Mouse (Mus musculus): Measurements from ENCODE around the gene Oas1g.
A peak's percentile ranks its signal among the peaks of the same experiment; 100 is the strongest.
"Not testable (repeated sequence)": the region's sequence is repeated elsewhere in the genome, so short reads cannot be mapped to it uniquely, and the experiment has no call there.

Oas1g gene

GRCm38 (mm10) chr5:120890026-120890425 lies 2.6 kb upstream of the Oas1g start:
- no peak for DNase-seq (ENCODE audit: low spot score in 2 of 2)

DNA sequence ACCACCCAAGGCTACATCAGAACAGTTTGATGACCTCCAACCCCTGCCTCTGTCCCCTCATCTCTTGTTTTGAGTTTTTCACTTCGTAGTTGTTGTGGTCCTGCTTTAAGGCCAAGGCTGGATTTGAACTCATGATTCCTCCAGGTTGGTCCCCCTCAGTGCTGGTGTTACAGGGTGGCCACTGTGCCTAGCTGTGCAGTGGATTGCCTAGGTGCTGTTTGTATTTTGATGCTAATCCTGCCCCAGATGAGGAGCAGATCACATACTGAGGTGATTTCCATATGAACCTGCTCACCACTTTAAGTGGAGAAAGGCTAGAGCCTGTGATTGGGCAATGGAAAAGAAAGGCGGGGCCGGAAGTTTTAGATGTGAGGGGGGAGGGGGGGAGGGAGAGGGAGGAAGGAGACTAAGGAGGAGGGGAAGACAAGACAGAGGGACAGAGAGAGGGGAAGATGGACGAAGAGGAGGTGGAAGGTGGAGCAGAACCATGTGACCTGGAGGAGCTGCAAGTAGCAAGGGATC lies 942 bp upstream of the Oas1g start:
- not testable (repeated sequence) for DNase-seq (ENCODE audit: low spot score in 2 of 2)

DNA sequence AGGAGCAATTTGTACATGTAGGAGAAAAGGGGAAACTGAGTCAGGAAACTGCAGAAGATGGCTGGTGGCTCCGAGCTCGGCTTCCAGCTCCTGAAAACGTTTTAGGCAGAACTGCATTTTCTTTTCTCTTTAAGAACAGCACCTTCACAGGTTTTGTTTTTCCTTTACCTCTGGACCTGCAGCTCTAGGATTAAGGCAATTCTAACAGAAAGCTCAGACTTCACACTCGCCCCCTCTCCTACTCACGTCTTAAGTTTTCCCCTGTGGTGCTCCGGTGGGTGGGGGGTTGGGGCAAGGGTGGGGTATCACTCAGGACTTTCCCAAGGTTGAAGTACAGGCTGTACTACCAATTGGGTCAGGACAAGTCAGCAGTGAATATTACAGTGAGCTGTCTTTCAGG lies 418 bp upstream of the Oas1g start:
- no peak for DNase-seq (ENCODE audit: low spot score in 2 of 2)

DNA sequence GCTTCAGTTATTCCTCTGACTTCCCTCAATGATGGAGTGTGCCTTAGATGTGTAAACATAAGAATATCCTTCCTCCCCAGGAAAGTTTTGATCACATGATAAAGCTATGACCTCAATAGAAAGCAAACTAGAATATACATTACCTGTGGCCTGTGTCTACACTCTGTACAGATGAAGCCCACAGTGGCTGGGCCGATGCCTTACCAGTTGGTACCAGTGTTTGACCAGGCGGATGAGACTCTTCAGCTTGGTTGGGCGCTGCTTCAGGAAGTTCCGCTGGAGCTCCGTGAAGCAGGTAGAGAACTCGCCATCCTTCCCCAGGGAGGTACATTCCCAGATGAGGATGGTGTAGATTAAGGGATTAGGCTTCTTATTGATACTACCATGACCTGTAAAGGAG lies 5.7 kb downstream of the Oas1g start:
- not testable (repeated sequence) for DNase-seq (ENCODE audit: low spot score in 2 of 2)

DNA sequence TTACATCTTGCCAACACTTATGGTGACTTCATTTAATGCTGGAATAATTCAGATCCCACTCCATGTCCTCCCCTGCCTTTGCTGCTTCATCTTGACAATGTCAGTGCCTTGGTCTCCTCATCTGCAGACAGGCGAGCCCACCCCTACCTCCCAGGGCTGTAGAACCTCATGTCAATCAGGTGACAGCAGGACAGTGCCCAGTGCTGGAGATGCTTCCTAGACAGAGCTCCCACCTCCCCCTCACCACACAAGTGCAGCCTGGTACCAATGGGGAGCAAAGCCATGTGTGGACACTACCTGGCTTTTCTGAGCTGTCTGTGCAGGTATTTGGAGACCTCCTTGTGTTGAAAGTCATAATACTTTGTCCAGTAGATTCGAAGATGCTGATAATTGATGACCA lies 8.6 kb downstream of the Oas1g start:
- not testable (repeated sequence) for DNase-seq (ENCODE audit: low spot score in 2 of 2)

DNA sequence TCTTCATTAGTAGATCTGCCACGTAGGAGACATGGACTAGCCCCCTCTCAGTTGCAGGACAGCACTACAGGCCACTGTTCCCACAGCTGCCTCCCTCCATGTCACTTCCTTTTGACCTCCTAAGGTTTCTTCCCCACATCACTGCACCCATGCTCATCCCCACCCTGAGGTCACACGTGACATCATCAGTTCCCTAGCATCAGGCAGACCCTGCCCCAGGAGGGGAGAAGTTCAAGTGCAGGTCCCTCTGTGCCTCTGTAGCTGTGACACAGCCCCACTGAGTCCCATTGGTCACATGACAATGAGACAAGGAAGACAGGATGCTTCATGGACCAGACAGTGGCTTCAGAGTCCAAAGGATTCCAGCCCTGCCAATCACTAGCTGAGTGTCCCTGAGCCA lies 10.0 kb downstream of the Oas1g start:
- not testable (repeated sequence) for DNase-seq (ENCODE audit: low spot score in 2 of 2)

GRCm38 (mm10) chr5:120876839-120877238 lies 10.6 kb downstream of the Oas1g start:
- DNase-seq (ENCODE audit: low spot score in 2 of 2), result not testable (repeated sequence)

- no peak for DNase-seq (ENCODE audit: low spot score in 2 of 2)
Observed at GRCm38 (mm10) chr5:120871469-120871868, 15.9 kb downstream of the Oas1g start.

DNA sequence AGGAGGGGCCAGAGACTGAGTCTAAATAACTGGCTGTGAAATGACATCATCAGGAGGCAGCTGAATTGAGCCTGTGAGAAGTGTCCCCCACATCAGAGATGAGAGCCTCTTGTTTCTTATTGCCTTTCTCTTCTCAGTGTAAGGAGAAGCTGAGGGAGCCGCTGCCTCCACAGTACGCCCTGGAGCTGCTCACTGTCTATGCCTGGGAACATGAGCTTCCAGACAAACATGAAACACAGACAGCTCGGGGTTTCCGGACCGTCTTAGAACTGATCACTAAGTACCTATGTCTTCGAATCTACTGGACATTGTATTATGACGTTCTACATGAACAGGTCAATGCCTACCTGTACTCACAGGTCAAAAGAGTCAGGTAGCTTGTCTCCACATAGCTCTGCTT lies 16.6 kb downstream of the Oas1g start:
- no peak for DNase-seq (ENCODE audit: low spot score in 2 of 2)

DNA sequence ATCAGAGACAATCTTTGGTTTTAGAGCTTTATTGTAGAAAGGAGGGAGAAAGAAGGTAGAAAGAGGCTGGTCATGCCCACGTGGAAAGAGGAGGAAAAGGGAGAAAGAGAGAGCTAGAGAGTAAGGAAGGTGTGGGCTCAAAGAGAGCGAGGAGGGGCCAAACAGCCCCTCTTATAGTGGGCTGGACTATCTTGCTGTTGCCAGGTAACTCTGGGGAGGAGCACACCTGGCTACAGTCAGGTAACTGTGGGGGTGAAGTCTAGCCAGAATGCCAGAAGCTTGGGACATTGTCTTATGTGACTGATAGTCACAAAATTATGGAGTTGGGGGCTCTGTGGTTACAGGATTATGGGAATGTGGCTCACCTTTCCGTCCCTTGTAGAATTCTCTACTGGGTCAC lies 17.3 kb downstream of the Oas1g start:
- no peak for DNase-seq (ENCODE audit: low spot score in 2 of 2)

- DNase-seq (ENCODE audit: low spot score in 2 of 2), result no peak
Observed at GRCm38 (mm10) chr5:120869436-120870015, 17.9 kb downstream of the Oas1g start.

DNA sequence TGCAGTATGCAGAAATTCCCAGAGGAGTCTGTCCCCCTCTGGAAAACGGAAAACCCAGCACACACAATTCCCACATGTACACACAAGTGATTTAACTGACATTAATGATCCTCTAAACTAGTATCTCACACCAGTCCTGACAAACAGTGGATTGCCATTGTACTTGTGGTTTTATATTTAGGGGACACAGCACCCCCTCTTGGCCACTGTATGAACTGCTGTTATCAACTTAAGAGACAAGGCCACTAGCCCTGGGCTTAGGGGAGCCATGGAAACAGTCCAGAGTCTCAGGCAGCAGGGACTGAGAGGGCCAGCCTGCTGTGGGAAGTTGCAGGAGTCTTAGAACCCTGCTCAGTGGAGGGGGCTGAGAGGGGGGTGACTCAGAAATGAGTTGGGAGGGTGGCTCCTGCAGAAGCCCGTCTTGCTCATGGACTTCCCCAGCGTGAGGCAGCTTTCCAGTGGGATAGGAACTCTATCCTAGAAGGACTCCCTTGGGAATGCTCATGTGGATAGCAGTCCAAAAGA lies 22.0 kb downstream of the Oas1g start:
- no peak for DNase-seq (ENCODE audit: low spot score in 2 of 2)

GRCm38 (mm10) chr5:120861121-120861520 lies 26.3 kb downstream of the Oas1g start, which contains the start of gene Oas1h:
Gene Oas1h, plus strand, starts transcription at chr5:120861421.
- no peak for DNase-seq (ENCODE audit: low spot score in 2 of 2)

- DNase-seq (ENCODE audit: low spot score in 2 of 2), result no peak
Observed at GRCm38 (mm10) chr5:120859241-120859640, 28.2 kb downstream of the Oas1g start.

GRCm38 (mm10) chr5:120849601-120850136 lies 37.7 kb downstream of the Oas1g start:
- peak; percentile 17 to 37 for DNase-seq (ENCODE audit: low spot score in 2 of 2)

GRCm38 (mm10) chr5:120847067-120847466 lies 40.3 kb downstream of the Oas1g start, which contains the start of gene Oas1f:
Gene Oas1f, plus strand, starts transcription at chr5:120847367.
- DNase-seq (ENCODE audit: low spot score in 2 of 2), result no peak

- no peak for DNase-seq (ENCODE audit: low spot score in 2 of 2)
Observed at GRCm38 (mm10) chr5:120844713-120845112, 42.7 kb downstream of the Oas1g start.

DNA sequence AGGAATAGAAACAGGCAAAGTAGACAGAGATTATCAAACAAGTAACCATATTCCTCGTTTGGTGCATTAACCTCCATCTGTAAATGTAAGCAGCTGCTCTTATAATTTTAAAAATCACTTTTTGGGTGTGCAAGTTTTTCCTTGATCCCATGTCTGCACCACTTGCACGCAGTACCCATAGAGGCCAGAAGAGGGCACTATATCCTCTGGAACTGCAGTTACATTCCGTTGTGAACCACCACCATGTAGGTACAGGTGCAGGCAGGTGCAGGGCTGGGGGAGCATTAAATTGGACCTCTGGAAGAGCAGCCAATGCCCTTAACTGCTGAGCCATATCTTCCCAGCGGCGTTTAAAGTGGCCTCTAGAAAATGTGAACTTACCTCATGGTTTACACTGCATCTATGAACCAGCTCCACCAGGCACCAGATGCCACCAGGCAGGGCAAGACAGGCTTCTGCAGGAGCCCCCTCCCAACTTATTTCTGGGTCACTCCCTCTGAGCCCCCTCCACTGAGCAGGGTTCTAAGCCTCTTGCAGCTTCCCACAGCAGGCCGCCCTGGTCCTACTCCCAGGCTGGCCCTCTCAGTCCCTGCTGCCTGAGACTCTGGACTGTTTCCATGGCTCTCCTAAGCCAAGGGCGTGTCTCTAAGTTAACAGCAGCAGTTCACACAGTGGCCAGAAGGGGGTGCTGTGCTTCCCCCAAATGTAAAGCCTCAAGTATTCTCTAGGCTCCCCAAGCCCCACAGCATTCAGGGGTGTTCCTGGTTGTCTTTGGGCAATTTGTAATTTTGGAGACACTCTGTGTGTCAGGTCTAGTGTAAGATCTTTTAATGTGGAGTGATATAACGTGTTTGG lies 50.5 kb downstream of the Oas1g start:
- peak; percentile 38 to 51 for DNase-seq (ENCODE audit: low spot score in 2 of 2)

- no peak for DNase-seq (ENCODE audit: low spot score in 2 of 2)
Observed at GRCm38 (mm10) chr5:120833335-120834280, 53.8 kb downstream of the Oas1g start.

GRCm38 (mm10) chr5:120831031-120831430 lies 56.4 kb downstream of the Oas1g start:
- peak; percentile 39 to 48 for DNase-seq (ENCODE audit: low spot score in 2 of 2)

All from natural killer cell, adult 2 months (primary cell).